Mouse (Mus musculus) gastrocnemius, adult 18-20 months (tissue): Measurements from ENCODE around the gene Ccer2. TPM values are rescaled to one million over a fixed set of nuclear protein-coding genes. Genes with fewer than 3 reads are reported as not detected.

Experiments used
- DNase-seq: peaks from one replicate; pipeline ENCODE4 v3.0.0; 2021; ENCODE audit warnings: low spot score
- long read RNA-seq, 2 experiments: library from polyadenylated mRNA; stranded (forward); transcript quantifications; one replicate each; pipeline ENCODE4 v2.0.0; 2021
- total RNA-seq, 2 experiments: library from RNA; stranded (reverse); gene quantifications; 2 replicates each; pipeline ENCODE4 v1.2.3; 2021

The Ccer2 gene
- not detected for total RNA-seq
- long read RNA-seq, experiment 1: 0 reads
- long read RNA-seq, experiment 2: 0 reads

DNA sequence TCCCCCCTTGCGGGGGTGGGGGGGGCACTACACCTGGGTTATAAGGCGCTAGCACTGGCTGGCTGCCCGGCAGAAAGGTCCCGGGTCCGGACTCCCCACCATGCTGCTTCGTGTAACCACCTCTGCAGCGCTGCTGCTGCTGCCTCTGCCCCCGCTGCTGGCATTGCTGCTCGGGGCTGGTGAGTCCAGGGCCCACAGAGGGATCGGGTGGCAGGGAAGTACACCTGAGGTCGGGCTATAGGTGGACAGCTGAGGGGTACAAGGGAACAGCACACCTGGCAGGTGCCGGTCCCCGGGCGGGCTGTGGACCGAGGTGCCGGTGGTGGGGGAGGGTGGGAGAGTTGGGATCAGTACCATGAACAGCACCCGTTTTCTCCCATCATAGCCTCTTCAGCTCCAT lies at the start of gene Ccer2:
TSS of gene Ccer2 (plus strand) at position 96 of the 400 bp plus-strand sequence.
- DNase-seq: no peak

DNA sequence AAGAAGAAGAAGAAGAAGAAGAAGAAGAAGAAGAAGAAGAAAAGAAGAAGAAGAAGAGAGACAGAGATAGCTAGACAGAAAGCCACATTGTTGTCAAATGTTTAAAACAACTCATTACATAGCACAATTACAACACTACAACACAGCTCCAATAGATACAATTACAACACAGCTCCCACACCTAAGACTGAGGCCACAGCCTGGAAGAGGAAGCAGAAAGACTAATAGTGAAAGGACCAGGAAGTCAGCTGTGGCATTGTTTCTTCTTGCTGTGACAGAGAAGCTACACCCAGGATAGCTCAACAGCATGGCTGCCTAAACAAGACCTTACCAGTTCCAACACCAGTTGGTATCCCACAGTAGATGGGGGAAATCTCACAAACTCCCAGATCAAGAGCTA lies 46.5 kb upstream of the Ccer2 start:
- DNase-seq: no peak

DNA sequence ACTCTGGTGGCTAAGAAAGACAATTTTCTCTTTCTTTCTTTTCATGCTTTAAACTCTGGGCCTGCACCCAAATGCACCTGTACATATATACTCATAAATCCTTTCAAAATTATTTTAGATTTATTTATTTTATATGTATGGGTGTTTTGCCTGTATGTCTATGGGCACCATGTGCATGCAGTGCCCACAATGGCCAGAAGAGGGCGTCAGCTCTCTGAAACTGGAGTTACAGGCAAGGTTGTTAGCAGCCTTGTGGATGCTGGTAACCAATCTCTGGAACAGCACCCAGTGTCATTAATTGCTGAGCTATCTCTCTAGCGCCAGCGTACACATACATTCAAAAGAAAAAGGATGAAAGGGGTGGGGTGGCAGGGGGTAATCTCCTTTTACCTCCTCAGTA lies 45.0 kb upstream of the Ccer2 start:
- DNase-seq: no peak

DNA sequence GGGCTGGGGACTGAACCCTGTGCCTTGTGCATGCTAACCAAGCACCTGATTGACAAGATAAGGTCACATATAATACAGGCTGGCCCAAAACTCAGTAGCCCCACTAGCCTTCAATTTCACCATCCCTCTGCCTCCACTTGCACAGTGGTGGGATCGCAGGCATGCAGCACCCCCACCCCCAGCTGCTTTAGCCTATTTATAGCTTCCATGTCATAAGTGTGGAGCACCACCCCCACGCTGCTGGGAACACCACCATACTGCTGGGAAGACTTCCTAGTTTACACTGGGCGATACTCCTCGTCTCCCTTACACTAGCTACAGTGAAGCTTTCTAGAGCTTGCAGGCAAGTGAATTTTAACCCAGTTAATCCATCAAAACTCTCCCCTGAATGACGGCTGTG lies 41.3 kb upstream of the Ccer2 start:
- DNase-seq: no peak

DNA sequence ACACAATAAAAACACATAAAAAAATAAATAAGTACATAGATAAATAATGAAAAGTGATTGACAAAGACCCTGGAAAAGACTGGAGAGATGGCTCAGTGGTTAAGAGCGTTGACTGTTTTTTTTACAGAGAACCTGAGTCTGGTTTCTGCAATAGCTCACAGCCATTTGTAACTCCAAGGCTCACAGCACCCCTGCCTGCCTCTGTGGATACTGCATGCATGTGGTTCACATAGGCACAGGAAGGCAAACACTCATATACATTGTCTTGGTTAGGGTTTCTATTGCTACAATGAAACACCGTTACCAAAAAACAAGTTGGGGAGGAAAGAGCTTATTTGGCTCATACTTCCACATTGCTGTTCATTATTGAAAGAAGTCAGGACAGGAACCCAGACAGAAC lies 40.4 kb upstream of the Ccer2 start:
- DNase-seq: no peak

DNA sequence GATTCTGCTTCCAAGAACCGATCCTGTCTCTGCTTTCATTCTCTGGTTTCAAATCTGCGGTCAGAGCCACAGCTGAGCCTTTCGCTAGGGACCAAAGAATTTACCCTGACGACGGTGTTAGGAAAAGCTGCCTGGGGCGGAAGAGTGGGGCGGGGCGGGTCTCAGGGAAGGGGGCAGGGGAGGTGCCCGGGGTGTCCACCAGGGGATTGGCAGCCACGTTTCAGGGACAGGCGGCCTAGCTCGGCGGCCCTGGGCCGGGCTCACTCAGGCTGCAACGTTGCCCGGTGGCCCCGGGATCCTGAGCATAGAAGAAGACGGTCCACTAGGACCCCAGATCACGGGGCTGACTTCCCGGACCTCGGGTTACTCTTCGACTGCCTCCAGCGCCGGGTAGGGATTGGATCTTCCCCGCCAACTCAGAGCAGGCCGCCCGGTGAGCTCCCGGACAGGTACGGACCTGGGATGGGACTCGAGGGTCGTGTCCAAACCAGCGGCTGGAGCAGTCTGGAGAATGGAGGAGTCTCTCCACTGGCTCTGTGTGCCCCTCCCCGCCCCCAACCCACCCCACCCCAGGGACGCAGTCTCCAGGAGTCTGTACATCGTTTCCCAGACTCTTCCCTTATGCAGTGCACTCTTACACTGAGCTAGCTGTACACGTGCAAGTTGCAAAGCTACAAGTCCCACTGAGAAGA lies 39.2 kb upstream of the Ccer2 start, which contains the start of gene Fbxo17:
TSS of gene Fbxo17 (plus strand) at position 215 of the 692 bp plus-strand sequence.
- DNase-seq: peak; percentile 69

DNA sequence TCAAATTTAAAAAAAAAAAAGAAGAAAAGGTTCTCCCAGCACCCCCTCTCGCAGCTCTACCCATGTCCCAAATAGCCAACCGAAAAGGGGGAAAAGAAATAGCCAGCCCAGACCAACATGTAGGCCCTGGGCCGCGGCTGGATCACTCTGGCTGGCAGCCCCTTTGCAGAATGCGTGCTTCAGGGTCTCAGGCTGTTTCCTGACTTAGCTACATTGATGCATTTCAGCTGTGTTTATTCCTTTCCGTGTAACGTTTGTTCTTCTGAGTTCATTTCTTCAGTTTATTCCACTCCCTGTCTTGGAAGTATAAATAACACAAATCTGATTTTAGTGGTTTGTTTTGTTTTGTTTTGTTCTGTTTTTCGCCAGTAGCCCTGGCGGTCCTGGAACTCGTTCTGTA lies 38.2 kb upstream of the Ccer2 start:
- no peak for DNase-seq

DNA sequence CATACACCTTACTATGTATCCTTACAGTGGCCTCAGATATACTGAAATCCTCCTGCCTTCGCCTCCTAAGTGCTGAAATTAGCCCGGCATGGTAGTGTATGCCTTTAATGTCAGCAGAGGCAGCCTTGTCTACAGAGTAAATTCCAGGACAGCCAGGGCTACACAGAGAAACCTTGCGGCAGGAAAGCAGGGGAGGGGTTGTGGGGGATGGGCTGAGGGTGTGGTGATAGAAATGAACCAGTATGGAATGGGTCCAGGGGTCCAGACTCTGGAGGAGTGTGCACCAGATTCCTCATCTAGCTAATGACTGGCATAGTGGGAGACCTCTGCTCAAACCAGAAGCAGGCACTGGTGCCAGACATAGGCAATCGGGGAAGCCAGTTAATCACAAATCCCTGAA lies 36.8 kb upstream of the Ccer2 start:
- no peak for DNase-seq

DNA sequence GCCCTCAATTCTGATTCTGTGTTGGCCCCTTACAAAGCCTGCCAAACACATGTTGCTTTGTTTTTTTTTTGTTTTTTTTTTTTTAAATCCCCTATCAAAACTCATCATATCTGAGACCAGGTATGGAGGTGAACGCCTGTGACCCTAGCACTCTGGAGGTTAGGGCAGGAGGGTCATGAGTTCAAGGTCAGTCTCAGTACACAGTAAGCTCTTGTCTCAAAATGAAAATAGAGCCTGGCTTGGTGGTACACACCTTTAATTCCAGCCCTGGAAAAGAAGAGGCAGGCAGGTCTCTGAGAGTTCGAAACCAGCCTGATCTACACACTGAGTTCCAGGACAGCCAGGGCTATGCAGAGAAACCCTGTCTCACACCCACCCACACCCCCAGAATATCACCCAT lies 36.3 kb upstream of the Ccer2 start:
- DNase-seq: no peak

DNA sequence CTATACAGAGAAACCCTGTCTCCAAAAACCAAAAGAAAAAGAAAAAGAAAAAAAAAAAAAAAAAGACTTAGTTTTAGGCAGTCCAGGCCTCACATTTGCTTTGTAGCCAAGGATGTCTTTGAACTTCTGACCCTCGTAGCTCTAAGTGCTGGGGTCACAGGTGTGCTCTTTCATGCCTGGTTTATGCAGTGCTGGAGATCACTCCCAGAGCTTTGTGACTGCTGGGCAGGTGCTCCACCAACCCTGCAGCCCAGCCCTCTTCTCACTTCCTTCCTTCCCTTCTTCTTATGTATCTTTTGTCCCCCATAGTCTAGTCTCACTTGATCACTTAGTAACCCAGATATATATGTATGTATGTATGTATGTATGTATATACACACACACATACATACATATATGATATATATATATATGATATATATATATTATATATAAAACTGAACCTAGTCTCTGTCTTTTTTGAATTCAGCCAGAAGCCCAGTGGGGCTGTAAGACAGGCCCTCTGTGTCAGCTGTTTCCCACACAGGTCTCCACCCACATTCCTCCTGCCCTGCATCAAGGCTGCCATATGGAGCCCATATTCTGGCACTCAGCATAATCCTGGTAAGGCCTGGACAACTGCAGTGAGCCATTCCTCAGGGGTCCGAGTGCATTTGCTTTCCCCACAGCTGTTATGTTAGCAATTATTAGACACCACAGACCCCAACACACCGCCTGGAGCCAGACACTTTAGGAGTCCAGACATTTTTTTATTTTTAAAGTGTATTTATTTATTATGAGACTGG lies 35.0 kb upstream of the Ccer2 start:
- no peak for DNase-seq

DNA sequence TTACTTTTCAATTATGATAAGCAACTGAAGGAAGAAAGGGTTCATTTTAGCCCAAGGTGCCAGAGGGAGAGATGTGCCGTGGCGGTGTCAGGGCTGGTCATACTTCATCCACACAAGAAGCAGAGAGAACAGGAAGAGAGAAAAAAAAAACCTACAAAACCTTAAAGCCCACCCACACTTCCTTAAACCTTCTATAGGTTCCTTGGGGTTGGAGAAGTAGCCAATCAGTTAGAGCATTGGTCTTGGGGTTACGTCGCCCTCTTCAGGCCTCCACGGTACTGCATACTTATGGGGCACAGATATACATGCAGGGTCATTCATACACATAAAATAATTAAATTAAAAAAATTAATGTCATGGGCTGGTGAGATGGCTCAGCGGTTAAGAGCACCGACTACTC lies 33.9 kb upstream of the Ccer2 start:
- no peak for DNase-seq

DNA sequence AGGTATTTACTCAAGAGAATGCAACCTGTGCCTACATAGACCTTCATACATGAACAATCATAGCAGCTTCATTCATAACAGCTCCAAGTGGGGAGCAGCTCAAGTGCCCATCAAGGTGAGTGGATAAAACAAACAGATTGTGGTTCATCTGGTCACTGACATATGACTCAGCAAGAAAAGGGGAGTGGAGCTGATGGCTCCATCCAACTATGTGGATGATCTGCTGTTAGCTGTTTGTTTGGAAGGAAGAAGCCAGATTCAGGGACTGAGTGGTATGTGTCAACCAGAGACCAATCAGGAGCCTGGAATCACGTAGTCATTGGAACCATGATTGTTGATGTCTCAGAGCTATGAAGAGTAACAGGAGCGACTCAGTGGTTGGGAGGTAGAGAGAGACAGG lies 31.4 kb upstream of the Ccer2 start:
- no peak for DNase-seq

DNA sequence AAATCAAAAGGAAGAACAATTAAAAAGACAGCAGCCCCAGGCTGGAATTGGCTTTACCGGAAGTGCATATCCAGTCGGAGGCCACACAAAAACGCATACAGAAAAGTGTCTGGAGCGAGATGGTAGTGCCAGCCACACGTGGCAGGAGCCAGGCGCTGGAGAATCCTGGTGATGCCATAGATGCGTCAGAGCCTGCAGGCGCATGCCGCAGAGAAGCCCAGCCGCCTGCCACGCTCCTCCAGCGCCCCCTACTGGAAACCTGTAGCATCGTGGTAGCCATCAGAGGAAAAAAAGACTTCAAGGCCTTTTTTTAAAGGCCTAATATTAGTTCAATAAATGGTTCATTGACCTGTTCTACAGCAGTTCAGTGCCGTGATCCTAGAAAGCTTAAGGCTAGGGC lies 29.4 kb upstream of the Ccer2 start:
- peak; percentile 74 for DNase-seq

DNA sequence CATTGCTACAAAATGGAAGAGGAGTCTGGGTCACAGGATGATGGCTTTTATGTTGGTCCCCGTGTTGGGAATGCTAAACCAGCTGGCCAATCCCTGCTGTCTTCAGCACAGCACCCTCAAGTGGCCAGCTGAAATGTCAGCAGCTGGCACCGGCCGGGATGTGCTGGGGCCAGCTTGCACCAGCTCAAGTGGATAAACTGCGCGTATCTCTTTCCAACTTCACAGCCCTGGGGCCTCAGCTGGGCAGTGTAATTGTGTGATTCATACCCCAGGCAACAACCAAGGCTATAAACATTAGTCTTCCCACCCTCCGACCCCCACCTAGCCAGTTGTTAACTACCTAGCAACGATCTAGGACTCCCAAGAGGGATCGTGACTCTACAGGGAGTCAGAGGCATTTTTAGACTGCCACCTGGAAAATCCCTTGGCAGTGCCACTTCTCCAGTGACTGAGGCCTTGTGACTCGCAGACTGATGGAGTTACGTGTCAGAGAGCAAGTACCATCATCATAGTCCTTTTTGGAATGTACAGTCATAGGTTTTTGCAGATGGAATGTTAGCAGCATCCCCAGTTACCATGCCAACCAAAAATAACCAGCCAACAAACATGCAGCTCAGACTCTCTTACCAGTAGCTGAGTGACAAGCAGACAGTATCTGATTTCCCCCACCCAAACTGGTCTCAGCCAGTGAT lies 28.2 kb upstream of the Ccer2 start:
- DNase-seq: peak; percentile 21

DNA sequence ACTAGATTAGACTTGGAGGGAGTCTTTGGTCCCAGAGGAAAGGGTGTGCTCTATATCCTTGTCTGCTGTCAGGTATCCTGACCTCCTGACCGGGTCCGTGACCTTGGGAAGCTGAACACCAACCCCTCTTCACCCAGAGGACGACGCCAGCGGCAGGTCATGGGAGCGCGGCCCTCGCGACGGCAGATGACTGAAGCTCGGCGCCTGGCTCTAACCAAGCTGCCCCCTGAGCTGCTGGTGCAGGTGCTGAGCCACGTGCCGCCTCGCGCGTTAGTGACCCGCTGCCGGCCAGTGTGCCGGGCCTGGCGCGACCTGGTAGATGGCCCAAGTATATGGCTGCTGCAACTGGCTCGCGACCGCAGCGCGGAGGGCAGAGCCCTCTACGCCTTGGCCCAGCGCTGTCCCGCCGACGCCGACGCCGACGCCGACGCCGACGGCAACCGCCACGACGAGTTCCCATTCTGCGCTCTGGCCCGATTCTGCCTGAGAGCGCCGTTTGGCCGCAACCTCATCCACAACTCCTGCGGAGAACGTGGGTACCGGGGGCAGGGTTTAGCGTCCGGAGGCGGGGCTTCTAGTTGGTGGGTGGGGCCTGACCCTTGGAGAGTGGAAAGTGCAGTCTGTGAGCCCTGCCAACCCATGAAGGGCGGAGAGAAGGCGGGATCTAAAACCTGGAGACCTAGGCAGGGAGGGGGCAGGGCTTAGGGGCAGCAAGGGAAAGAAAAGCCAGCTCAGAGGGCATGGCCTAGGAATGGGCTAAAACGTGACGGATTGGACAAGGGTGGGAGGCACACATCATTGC lies 23.4 kb upstream of the Ccer2 start:
- DNase-seq: peak; percentile 35

DNA sequence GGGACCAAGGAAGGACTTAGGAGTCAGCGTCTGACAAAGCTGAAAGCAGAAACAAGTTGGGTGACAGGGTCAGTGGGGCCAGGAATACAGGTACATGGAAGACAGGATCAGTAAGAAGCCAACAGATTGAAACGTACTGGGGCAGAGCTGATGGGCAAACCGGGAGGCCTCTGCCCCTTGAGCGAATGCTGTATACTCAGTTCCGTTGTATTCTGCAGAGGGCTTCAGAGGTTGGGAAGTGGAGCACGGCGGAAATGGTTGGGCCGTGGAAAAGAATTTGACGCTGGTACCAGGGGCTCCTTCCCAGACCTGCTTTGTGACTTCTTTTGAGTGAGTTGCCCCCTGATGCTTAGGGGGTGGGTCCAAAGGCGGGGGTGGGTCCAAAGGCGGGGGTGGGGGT lies 22.8 kb upstream of the Ccer2 start:
- DNase-seq: no peak

DNA sequence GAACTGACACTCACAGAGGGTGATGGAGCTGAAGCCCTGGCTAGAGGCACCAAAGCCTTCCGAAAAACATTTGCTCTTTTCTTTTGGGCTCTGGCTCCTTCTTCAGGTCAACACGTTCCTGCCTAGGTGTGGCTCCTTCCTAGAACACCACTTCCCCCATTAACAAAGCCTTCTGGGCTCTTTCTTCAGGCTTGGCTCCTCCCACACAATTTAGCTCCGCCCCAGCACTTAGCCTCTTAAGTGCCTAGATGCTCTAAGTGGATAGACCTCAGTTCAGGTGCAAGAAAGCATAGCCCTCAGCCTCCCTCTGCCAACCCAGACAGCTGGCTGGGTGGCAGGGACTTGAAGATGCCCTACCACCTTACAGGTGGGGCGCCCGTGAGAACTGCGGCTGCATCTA lies 20.3 kb upstream of the Ccer2 start:
- DNase-seq: no peak

DNA sequence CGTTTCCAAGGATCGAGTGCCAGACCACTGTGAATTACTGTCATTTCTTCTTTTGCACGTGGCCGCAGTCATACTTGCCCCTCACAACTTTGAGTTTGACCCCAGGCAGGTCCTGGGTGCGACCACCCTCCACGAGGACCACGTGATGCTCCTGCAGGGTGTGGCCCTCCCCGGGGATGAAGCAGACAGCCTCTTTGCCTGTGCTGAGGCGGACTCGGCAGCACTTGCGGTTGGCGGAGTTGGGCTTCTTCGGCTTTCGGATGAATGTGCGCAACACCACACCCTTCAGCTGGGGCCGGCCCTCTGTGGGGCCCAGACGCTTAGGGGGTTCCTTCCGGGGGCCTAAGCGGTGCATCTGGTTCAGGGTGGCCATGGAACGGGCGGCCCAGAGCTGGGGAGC lies 16.1 kb upstream of the Ccer2 start:
- DNase-seq: no peak

DNA sequence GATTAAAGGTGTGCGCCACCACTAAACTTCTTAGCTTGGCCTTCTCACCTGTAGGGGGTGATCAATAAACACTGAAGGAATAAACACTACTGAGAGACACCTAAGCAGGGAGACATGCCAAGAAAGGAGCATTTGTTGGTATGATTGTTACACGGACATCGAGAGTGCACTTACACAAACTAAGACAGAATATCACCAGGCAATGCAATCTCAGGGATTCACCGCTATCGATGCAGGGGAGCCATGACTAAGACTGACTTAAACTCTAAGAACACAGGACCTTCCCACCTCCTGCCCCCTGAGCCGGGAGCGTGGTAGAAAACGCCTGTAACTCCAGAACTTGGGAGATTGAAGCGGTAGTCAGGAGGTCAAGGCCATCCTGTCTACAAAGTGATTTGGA lies 15.0 kb upstream of the Ccer2 start:
- DNase-seq: no peak

DNA sequence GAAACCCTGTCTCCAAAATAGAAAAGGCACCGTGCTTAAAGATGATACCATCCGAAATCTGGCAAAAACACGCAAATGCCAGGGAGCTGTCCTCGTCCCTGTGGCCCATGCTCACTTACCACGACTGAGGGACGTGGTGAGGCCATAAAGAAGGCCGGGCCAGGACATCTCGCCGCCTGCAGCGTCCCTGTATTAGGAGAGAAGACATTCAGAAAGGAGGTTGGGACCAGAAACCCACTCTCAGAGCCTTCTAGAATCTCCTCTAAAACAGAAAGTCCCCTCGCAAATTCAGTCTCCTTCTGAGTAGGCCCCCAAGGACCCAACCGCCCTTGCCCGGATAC lies 14.6 kb upstream of the Ccer2 start:
- no peak for DNase-seq

DNA sequence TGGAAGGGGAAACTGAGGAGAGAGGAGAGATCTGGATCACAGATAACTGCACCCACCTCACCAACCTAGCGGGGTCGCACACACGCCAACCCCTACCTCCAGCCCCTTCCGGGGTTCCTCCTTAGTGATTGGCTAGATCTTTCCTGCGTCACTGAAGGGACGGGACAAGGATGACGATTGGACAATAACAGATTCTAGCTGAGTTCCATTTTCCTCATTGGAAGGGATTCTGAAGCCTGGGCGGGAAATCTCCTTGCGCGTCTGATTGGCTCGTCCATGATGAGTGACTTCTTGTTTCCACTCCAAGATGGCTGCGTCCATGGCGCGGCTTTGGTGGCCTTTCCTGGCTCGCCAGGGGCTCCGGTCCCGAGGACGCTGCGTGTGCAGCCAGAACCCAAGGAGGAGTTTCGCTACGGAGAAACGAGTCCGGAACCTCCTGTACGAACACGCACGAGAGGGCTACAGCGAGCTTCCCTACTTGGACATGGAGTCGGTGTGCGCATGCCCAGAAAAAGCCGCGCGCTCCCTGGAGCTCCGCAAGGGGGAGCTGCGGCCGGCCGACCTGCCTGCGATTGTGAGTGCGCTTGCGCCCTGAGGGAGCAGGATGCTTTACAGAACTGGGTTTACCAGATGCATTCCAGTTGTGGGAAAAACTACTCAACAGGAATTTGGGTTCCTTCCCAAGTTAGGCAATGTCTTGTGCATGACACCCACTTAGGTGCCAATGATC lies 14.1 kb upstream of the Ccer2 start, which contains the start of the genes Mrps12 and Sars2:
TSS of gene Mrps12 (minus strand) at position 112 of the 730 bp plus-strand sequence.
TSS of gene Sars2 (plus strand) at position 284 of the 730 bp plus-strand sequence.
- peak; percentile 96 for DNase-seq
